ENCODE assay signal across 8 mouse cellular contexts in genomic region chr4:62359256-62359775, GRCm38 (mm10). TPM values are rescaled to one million over a fixed set of nuclear protein-coding genes. Genes with fewer than 3 reads are reported as not detected.
A peak's percentile ranks its signal among the peaks of the same experiment; 100 is the strongest.
DNase-seq lines count a peak whose midpoint lies in the region; ATAC-seq and TF ChIP-seq lines count a peak whose summit lies in the region.

No protein-coding gene starts in this region.

- ATAC-seq in forebrain, embryonic 13.5 days, result no peak
- ATAC-seq in liver, embryonic 14.5 days (ENCODE audit: insufficient read depth), result no peak

- H3K9me3 ChIP-seq in forebrain, embryonic 13.5 days (replicated peaks), result no peaks in the 10 kb centered on the region
- H3K9me3 ChIP-seq in liver, embryonic 14.5 days (ENCODE audit: control insufficient read depth, low read length), result no peaks in the 10 kb centered on the region

- no peak for TF ChIP-seq POLR2A in cerebellum, adult 2 months (IDR thresholded peaks at IDR 0.05; ENCODE audit: borderline replicate concordance, insufficient read depth, low read length)

- 38% methylated on average over 7 of the region's 7 CpGs for whole genome bisulfite sequencing in cerebellum, adult 2 months
- 52% methylated on average over 7 of the region's 7 CpGs for WGBS in forebrain, embryonic 13.5 days
- 25% methylated on average over 7 of the region's 7 CpGs for WGBS in liver, embryonic 14.5 days (ENCODE audit: insufficient replicate concordance)

- no peaks in the 10 kb centered on the region for H3K4me1 ChIP-seq in cerebellum, adult 2 months (ENCODE audit: control insufficient read depth, insufficient read depth, low read length)
- peaks cover 28% of the 10 kb centered on the region for H3K4me1 ChIP-seq in forebrain, embryonic 13.5 days
- H3K4me1 ChIP-seq in liver, embryonic 14.5 days (replicated peaks; ENCODE audit: control insufficient read depth in 2 of 2, insufficient read depth in 2 of 2, low read length in 1 of 2), result peaks cover 7 to 9% of the 10 kb centered on the region in 2 experiments

- peak overlapping the region; percentile 67 for H3K4me3 ChIP-seq in cerebellum, adult 2 months (replicated peaks; ENCODE audit: insufficient read depth, low read depth, low read length)
- H3K4me3 ChIP-seq in forebrain, embryonic 13.5 days, result peak overlapping the region; percentile 76
- peak overlapping the region; percentile 69 to 89 for H3K4me3 ChIP-seq in liver, embryonic 14.5 days (ENCODE audit: insufficient read depth in 1 of 2, low read depth in 2 of 2, low read length in 2 of 2)

- no peaks in the 10 kb centered on the region for H3K27me3 ChIP-seq in cerebellum, adult 2 months (ENCODE audit: control insufficient read depth, insufficient read depth, low read length)
- no peaks in the 10 kb centered on the region for H3K27me3 ChIP-seq in forebrain, embryonic 13.5 days
- H3K27me3 ChIP-seq in liver, embryonic 14.5 days (ENCODE audit: control insufficient read depth, insufficient read depth, low read length), result no peaks in the 10 kb centered on the region

- DNase-seq in cerebellum, adult 2 months, result no peak
- no peak for DNase-seq in cerebellum, adult 9-11 months
- peak; percentile 39 for DNase-seq in 3T3-L1 (ENCODE audit: low read depth, low spot score)
- no peak for DNase-seq in liver, embryonic 14.5 days (ENCODE audit: low read depth in 3 of 3, low spot score in 3 of 3)
- DNase-seq in urinary bladder, postnatal 36 days (ENCODE audit: low spot score in 2 of 2), result no peak
- no peak for DNase-seq in spleen, adult 18-20 months
- DNase-seq in gastrocnemius, postnatal 36 days, result no peak

- no peaks in the 10 kb centered on the region for H3K36me3 ChIP-seq in forebrain, embryonic 13.5 days (ENCODE audit: poor library complexity, severe bottlenecking)
- peaks cover 6% of the 10 kb centered on the region; the same call in 1 of the 2 replicates for H3K36me3 ChIP-seq in liver, embryonic 14.5 days (replicated peaks; ENCODE audit: control insufficient read depth, insufficient read depth, low read depth)

- no peak overlapping the region for H3K27ac ChIP-seq in cerebellum, adult 2 months (ENCODE audit: insufficient read depth, low read length)
- no peak overlapping the region for H3K27ac ChIP-seq in forebrain, embryonic 13.5 days
- H3K27ac ChIP-seq in liver, embryonic 14.5 days, result peak overlapping the region; percentile 75

- peak overlapping the region; percentile 80 for H3K9ac ChIP-seq in forebrain, embryonic 13.5 days
- H3K9ac ChIP-seq in liver, embryonic 14.5 days (replicated peaks), result peak overlapping the region; percentile 83

- intact Hi-C loops in gastrocnemius, postnatal 36 days (cut with DNase I), result no loop called here

- H3K4me2 ChIP-seq in forebrain, embryonic 13.5 days, result peak overlapping the region; percentile 79
- peak overlapping the region; percentile 96 for H3K4me2 ChIP-seq in liver, embryonic 14.5 days (ENCODE audit: low read depth)

- no peak for TF ChIP-seq EP300 in liver, embryonic 14.5 days (IDR thresholded peaks at IDR 0.05; ENCODE audit: low read depth)

- TF ChIP-seq CTCF in cerebellum, adult 2 months (IDR thresholded peaks at IDR 0.05; ENCODE audit: borderline replicate concordance, insufficient read depth, low read depth, low read length), result no peak
- no peak for TF ChIP-seq CTCF in liver, embryonic 14.5 days (IDR thresholded peaks at IDR 0.05; ENCODE audit: low read depth)

RNA-seq across cellular contexts. Expression of gene Fkbp15, which starts 1.0 kb away (rescaled TPM):
- 26.4 and 28.5 TPM in 2 replicates for polyA plus RNA-seq in cerebellum, adult 2 months (2012; rRNA removed)
- polyA plus RNA-seq in forebrain, embryonic 13.5 days (2015; fragmentation: Nextera tagmentation; extraction: Ambion mirVana), result 19.7 and 22.8 TPM in 2 replicates
- 7.4 and 9.6 TPM in 2 replicates for polyA plus RNA-seq in liver, embryonic 14.5 days (2012; rRNA removed)
- polyA plus RNA-seq in liver, embryonic 14.5 days (2014; fragmentation: Nextera tagmentation; extraction: Ambion mirVana), result 9.7 and 11.2 TPM in 2 replicates
- total RNA-seq in gastrocnemius, postnatal 36 days (2021), result 10 to 100 TPM; 11.4 to 11.6 TPM

RNA-seq across cellular contexts. Expression of gene Slc31a1, which starts 1.2 kb away (rescaled TPM):
- 20.8 and 24.1 TPM in 2 replicates for polyA plus RNA-seq in cerebellum, adult 2 months (2012; rRNA removed)
- polyA plus RNA-seq in forebrain, embryonic 13.5 days (2015; fragmentation: Nextera tagmentation; extraction: Ambion mirVana), result 38.2 and 43.1 TPM in 2 replicates
- polyA plus RNA-seq in liver, embryonic 14.5 days (2012; rRNA removed), result 17.3 and 22.4 TPM in 2 replicates
- 36.6 and 41.3 TPM in 2 replicates for polyA plus RNA-seq in liver, embryonic 14.5 days (2014; fragmentation: Nextera tagmentation; extraction: Ambion mirVana)
- total RNA-seq in gastrocnemius, postnatal 36 days (2021), result 10 to 100 TPM; 10.2 to 10.3 TPM

RNA-seq across cellular contexts. Expression of gene Cdc26, which starts 49.1 kb away (rescaled TPM):
- polyA plus RNA-seq in cerebellum, adult 2 months (2012; rRNA removed), result 55.0 and 65.8 TPM in 2 replicates
- polyA plus RNA-seq in forebrain, embryonic 13.5 days (2015; fragmentation: Nextera tagmentation; extraction: Ambion mirVana), result 144 and 153 TPM in 2 replicates
- 24.1 and 40.2 TPM in 2 replicates for polyA plus RNA-seq in liver, embryonic 14.5 days (2012; rRNA removed)
- polyA plus RNA-seq in liver, embryonic 14.5 days (2014; fragmentation: Nextera tagmentation; extraction: Ambion mirVana), result 65.7 and 71.0 TPM in 2 replicates
- total RNA-seq in gastrocnemius, postnatal 36 days (2021), result 10 to 100 TPM; 40.2 to 45.3 TPM

RNA-seq across cellular contexts. Expression of gene Prpf4, which starts 49.3 kb away (rescaled TPM):
- polyA plus RNA-seq in cerebellum, adult 2 months (2012; rRNA removed), result 20.4 and 21.2 TPM in 2 replicates
- polyA plus RNA-seq in forebrain, embryonic 13.5 days (2015; fragmentation: Nextera tagmentation; extraction: Ambion mirVana), result 21.3 and 24.0 TPM in 2 replicates
- polyA plus RNA-seq in liver, embryonic 14.5 days (2012; rRNA removed), result 8.3 and 9.8 TPM in 2 replicates
- 9.0 and 10.3 TPM in 2 replicates for polyA plus RNA-seq in liver, embryonic 14.5 days (2014; fragmentation: Nextera tagmentation; extraction: Ambion mirVana)
- 10 to 100 TPM; 13.3 to 16.1 TPM for total RNA-seq in gastrocnemius, postnatal 36 days (2021)
